Mouse (Mus musculus): ENCODE results near the gene Aph1a.

DNA sequence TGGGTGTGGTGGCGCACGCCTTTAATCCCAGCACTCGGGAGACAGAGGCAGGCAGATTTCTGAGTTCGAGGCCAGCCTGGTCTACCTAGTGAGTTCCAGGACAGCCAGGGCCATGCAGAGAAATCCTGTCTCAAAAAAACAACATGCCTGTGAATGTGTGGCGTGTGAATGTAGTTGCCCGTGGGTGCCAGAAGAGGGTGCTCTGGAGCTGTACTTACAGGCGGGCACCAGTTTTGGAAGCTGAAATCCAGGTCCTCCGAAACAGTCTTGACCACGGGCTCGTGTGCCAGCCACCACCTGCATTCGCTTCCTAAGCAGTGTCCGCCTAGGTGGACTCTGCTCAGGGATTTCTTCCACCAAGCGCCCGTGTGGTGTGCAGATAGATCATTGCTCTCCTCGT lies 45.1 kb downstream of the Aph1a start:
- no peak for TF ChIP-seq POLR2A (IDR thresholded peaks at IDR 0.05; ENCODE audit: extremely low read depth, insufficient read depth, low read length)
- TF ChIP-seq CTCF (IDR thresholded peaks at IDR 0.05; ENCODE audit: low read depth, low read length) = peak; percentile 66
